In the genomic region with DNA sequence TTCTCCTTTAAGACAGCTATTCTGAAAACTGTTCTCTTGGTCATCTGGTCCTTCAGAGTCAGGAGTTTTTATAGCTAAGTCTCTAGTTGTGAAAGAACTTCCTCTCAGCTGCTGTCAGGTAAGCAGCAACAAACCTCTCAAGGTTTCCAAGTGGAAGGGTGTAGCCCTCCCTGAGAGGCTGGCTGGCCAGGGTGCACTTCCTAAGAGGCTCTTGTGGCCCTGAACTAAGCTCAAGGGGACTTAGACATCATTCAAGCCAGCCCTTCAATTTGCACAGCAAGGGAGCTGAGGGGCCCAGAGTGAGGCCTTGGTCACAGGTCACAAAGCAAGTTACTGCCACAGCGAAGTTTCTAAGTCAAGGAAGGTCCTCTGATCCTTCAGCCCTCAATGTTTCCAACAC, we compare ENCODE assay signal across 17 mouse cellular contexts. TPM values are rescaled to one million over a fixed set of nuclear protein-coding genes. Genes with fewer than 3 reads are reported as not detected.
DNase-seq lines count a peak whose midpoint lies in the region; ATAC-seq lines count a peak whose summit lies in the region.
"Had no signal": no experiment of that assay in that cellular context is flagged by ENCODE, and none has a peak within 500 bp of the region (broad histone marks: within the 10 kb centered on the region; RNA-seq: fewer than 3 reads in every experiment).

No protein-coding gene starts in this region.

- H3K27me3 ChIP-seq in heart, embryonic 15.5 days, result no peaks in the 10 kb centered on the region
- no peaks in the 10 kb centered on the region for H3K27me3 ChIP-seq in lung, embryonic 15.5 days
- peaks cover 3% of the 10 kb centered on the region; the same call in 1 of the 2 replicates for H3K27me3 ChIP-seq in forebrain, embryonic 12.5 days
- H3K27me3 ChIP-seq: embryonic facial prominence, embryonic 15.5 days; forebrain, embryonic 13.5 days had no signal

- whole genome bisulfite sequencing in heart, embryonic 15.5 days, result 55% methylated on average over 1 of the region's 1 CpGs
- WGBS in lung, embryonic 15.5 days, result 67% methylated on average over 1 of the region's 1 CpGs
- WGBS in forebrain, embryonic 12.5 days, result 31% methylated on average over 1 of the region's 1 CpGs

- no peak for ATAC-seq in heart, embryonic 15.5 days (replicated peaks; ENCODE audit: insufficient number of reproducible peaks, insufficient read depth, low FRiP score, low read depth)
- no peak for ATAC-seq in lung, embryonic 15.5 days (ENCODE audit: borderline replicate concordance, extremely low read depth, low FRiP score, low TSS enrichment)
- no peak for ATAC-seq in forebrain, embryonic 12.5 days (ENCODE audit: low FRiP score)
- ATAC-seq: CD4-positive, CD25-positive, alpha-beta regulatory T cell, adult 4 months; forebrain, embryonic 13.5 days had no signal

- H3K4me2 ChIP-seq in heart, embryonic 15.5 days, result 0 out of 2 replicates have a peak overlapping the region, but pooled peaks have one; percentile 49
- H3K4me2 ChIP-seq in lung, embryonic 15.5 days, result peak overlapping the region; percentile 21
- no peak overlapping the region for H3K4me2 ChIP-seq in forebrain, embryonic 12.5 days
- H3K4me2 ChIP-seq: embryonic facial prominence, embryonic 15.5 days; forebrain, embryonic 13.5 days had no signal

- peak overlapping the region; percentile 78 for H3K27ac ChIP-seq in heart, embryonic 15.5 days
- H3K27ac ChIP-seq in brown adipose tissue, adult 24 weeks (replicated peaks; ENCODE audit: low read depth, low read length), result peak overlapping the region; percentile 88
- no peak overlapping the region for H3K27ac ChIP-seq in lung, embryonic 15.5 days
- no peak overlapping the region for H3K27ac ChIP-seq in forebrain, embryonic 12.5 days
- H3K27ac ChIP-seq: embryonic facial prominence, embryonic 15.5 days; forebrain, embryonic 13.5 days; hindbrain, embryonic 10.5 days; liver, embryonic 14.5 days had no signal

- no peaks in the 10 kb centered on the region for H3K9me3 ChIP-seq in heart, embryonic 15.5 days (replicated peaks)
- H3K9me3 ChIP-seq in lung, embryonic 15.5 days, result no peaks in the 10 kb centered on the region
- no peaks in the 10 kb centered on the region for H3K9me3 ChIP-seq in forebrain, embryonic 12.5 days
- H3K9me3 ChIP-seq: embryonic facial prominence, embryonic 15.5 days; forebrain, embryonic 13.5 days; hindbrain, embryonic 10.5 days had no signal

- H3K36me3 ChIP-seq in heart, embryonic 15.5 days, result no peaks in the 10 kb centered on the region
- no peaks in the 10 kb centered on the region for H3K36me3 ChIP-seq in lung, embryonic 15.5 days
- H3K36me3 ChIP-seq in forebrain, embryonic 12.5 days (replicated peaks), result no peaks in the 10 kb centered on the region
- H3K36me3 ChIP-seq: embryonic facial prominence, embryonic 15.5 days had no signal

- peaks cover 66% of the 10 kb centered on the region for H3K4me1 ChIP-seq in heart, embryonic 15.5 days (replicated peaks)
- H3K4me1 ChIP-seq in brown adipose tissue, adult 24 weeks (ENCODE audit: control insufficient read depth, insufficient read depth, insufficient read length, low read length), result peaks cover 34% of the 10 kb centered on the region
- H3K4me1 ChIP-seq in lung, embryonic 15.5 days, result peaks cover 55% of the 10 kb centered on the region
- peaks cover 39% of the 10 kb centered on the region for H3K4me1 ChIP-seq in forebrain, embryonic 12.5 days

- no peak overlapping the region for H3K4me3 ChIP-seq in heart, embryonic 15.5 days
- H3K4me3 ChIP-seq in brown adipose tissue, adult 24 weeks (ENCODE audit: insufficient read depth, low read depth, low read length), result no peak overlapping the region
- H3K4me3 ChIP-seq in lung, embryonic 15.5 days, result no peak overlapping the region
- no peak overlapping the region for H3K4me3 ChIP-seq in forebrain, embryonic 12.5 days (replicated peaks)
- H3K4me3 ChIP-seq: embryonic facial prominence, embryonic 15.5 days; forebrain, embryonic 13.5 days; hindbrain, embryonic 10.5 days had no signal

- H3K9ac ChIP-seq in heart, embryonic 15.5 days, result peak overlapping the region; percentile 12
- no peak overlapping the region for H3K9ac ChIP-seq in lung, embryonic 15.5 days
- H3K9ac ChIP-seq in forebrain, embryonic 12.5 days, result no peak overlapping the region
- H3K9ac ChIP-seq: embryonic facial prominence, embryonic 15.5 days; forebrain, embryonic 13.5 days; liver, embryonic 14.5 days had no signal

- DNase-seq in heart, adult 11 months, result no peak
- peak; percentile 9 for DNase-seq in R1 (ENCODE audit: low read depth, low spot score)
- DNase-seq in spleen, postnatal 36 days (ENCODE audit: low spot score in 2 of 2), result no peak
- DNase-seq in right cerebral cortex, adult 2 months (ENCODE audit: low spot score in 2 of 2), result no peak
- DNase-seq: adrenal gland, postnatal 14 days; cerebellum, adult 9-10 months; kidney, postnatal 4 days; left cerebral cortex, postnatal 4 days had no signal

RNA-seq across cellular contexts. Expression of gene Tmem245, which starts 4.0 kb away (rescaled TPM):
- polyA plus RNA-seq in heart, embryonic 15.5 days (2015; fragmentation: Nextera tagmentation; extraction: Ambion mirVana), result 19.0 and 20.2 TPM in 2 replicates
- polyA plus RNA-seq in brown adipose tissue, adult 24 weeks (2012; ENCODE audit: insufficient read depth, insufficient read length, missing spikeins), result 7.4 and 17.2 TPM in 2 replicates
- polyA plus RNA-seq in lung, embryonic 15.5 days (2015; fragmentation: Nextera tagmentation; extraction: Ambion mirVana), result 10.8 and 12.3 TPM in 2 replicates
- polyA plus RNA-seq in forebrain, embryonic 12.5 days (2016; fragmentation: Nextera tagmentation; extraction: Ambion mirVana), result 12.7 and 12.8 TPM in 2 replicates

RNA-seq across cellular contexts. Expression of gene Frrs1l, which starts 46.9 kb away (rescaled TPM):
- polyA plus RNA-seq in heart, embryonic 15.5 days (2015; fragmentation: Nextera tagmentation; extraction: Ambion mirVana), result 0.28 and 0.38 TPM in 2 replicates
- polyA plus RNA-seq in brown adipose tissue, adult 24 weeks (2012; ENCODE audit: insufficient read depth, insufficient read length, missing spikeins), result not detected in 2 replicates
- 2.2 TPM in 2 replicates for polyA plus RNA-seq in lung, embryonic 15.5 days (2015; fragmentation: Nextera tagmentation; extraction: Ambion mirVana)
- polyA plus RNA-seq in forebrain, embryonic 12.5 days (2016; fragmentation: Nextera tagmentation; extraction: Ambion mirVana), result 9.7 and 10.2 TPM in 2 replicates
- polyA plus RNA-seq: CD4-positive, CD25-positive, alpha-beta regulatory T cell, adult 4 months had no signal

Comparison
In these comparisons a context has a peak if more than half of its experiments do, and no peak if none do; other contexts are left out.
1. H3K27ac ChIP-seq: peak in heart, embryonic 15.5 days (single experiment) and brown adipose tissue, adult 24 weeks (single experiment); none in lung, embryonic 15.5 days (single experiment) and forebrain, embryonic 12.5 days (single experiment).